Mouse (Mus musculus): Measurements from ENCODE around the gene Plcg2.

The Plcg2 gene

GRCm38 (mm10) chr8:117498179-117498914, at the start of gene Plcg2:
Gene Plcg2, plus strand, starts transcription at chr8:117498291.
- in situ Hi-C loops (cut with MboI; ENCODE audit: unreplicated experiment in 2 of 2): loop anchor here (5.0 kb wide), 1 partner anchor 34 kb away; no protein-coding TSS in a partner anchor

DNA sequence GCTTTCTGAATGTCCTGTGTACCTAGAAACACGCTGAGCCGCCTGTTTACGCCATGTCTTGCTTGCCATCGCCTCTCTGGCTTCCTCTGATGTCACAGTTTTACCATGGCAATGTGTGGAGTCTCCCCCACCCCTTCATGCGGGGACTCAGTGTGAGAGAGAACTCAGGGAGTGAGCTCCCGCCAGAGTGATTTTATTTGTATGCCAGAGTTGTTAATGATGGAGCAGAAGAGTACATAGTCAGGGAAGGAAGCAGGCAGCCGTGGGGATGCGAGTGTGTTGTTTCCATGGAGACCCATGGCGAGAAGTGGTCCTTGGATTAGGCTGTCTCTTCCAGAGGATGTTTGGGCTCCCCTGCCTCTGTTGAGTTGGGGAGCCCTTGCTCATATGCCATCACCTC, 47.0 kb upstream of the Plcg2 start:
- in situ Hi-C loops (cut with MboI; ENCODE audit: unreplicated experiment in 2 of 2): no loop called here

GRCm38 (mm10) chr8:117453974-117454373, 44.1 kb upstream of the Plcg2 start:
- in situ Hi-C loops (cut with MboI; ENCODE audit: unreplicated experiment in 2 of 2): no loop called here

- in situ Hi-C loops (cut with MboI; ENCODE audit: unreplicated experiment in 2 of 2): no loop called here
Observed at GRCm38 (mm10) chr8:117454516-117455116, 43.5 kb upstream of the Plcg2 start.

- in situ Hi-C loops (cut with MboI; ENCODE audit: unreplicated experiment in 2 of 2): no loop called here
Observed at GRCm38 (mm10) chr8:117455701-117456100, 42.4 kb upstream of the Plcg2 start.

DNA sequence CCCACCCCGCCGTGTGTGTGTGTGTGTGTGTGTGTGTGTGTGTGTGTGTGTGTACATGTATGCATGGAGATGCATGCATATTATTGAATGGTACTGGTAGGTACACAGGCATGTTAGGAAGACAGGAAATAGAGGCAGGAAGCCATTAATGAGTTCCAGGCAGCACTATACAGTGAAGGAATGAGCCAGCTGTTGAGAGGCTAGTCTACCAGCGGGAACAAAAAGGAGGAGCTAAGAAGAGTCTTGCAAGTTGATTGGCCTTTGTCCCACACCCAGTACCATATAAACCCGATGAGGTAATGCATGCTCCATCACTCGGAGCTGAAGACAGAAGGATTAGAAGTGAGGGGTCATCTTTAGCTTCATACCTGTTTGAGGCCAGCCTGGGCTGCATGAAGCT, 39.7 kb upstream of the Plcg2 start:
- in situ Hi-C loops (cut with MboI; ENCODE audit: unreplicated experiment in 2 of 2): no loop called here

- in situ Hi-C loops (cut with MboI; ENCODE audit: unreplicated experiment in 2 of 2): loop anchor here in 1 of 2 experiments (5.0 kb wide), 1 partner anchor 85 kb away; no protein-coding TSS in a partner anchor
Observed at GRCm38 (mm10) chr8:117462701-117463284, 35.3 kb upstream of the Plcg2 start.

GRCm38 (mm10) chr8:117464525-117464924, 33.6 kb upstream of the Plcg2 start:
- in situ Hi-C loops (cut with MboI; ENCODE audit: unreplicated experiment in 2 of 2): loop anchor here in 1 of 2 experiments (5.0 kb wide), 1 partner anchor 87 kb away; no protein-coding TSS in a partner anchor

- in situ Hi-C loops (cut with MboI; ENCODE audit: unreplicated experiment in 2 of 2): loop anchor here in 1 of 2 experiments (5.0 kb wide), 1 partner anchor 268 kb away; no protein-coding TSS in a partner anchor
Observed at GRCm38 (mm10) chr8:117465250-117465649, 32.8 kb upstream of the Plcg2 start.

GRCm38 (mm10) chr8:117467466-117467865, 30.6 kb upstream of the Plcg2 start:
- in situ Hi-C loops (cut with MboI; ENCODE audit: unreplicated experiment in 2 of 2): loop anchor here in 1 of 2 experiments (5.0 kb wide), 1 partner anchor 270 kb away; no protein-coding TSS in a partner anchor

GRCm38 (mm10) chr8:117469431-117470341, 28.4 kb upstream of the Plcg2 start:
- in situ Hi-C loops (cut with MboI; ENCODE audit: unreplicated experiment in 2 of 2): loop anchor here (5.0 to 10.0 kb wide), 7 partner anchors 65 to 597 kb away; no protein-coding TSS in a partner anchor

GRCm38 (mm10) chr8:117470342-117470781, 27.7 kb upstream of the Plcg2 start:
- in situ Hi-C loops (cut with MboI; ENCODE audit: unreplicated experiment in 2 of 2): loop anchor here (5.0 to 10.0 kb wide), 7 partner anchors 64 to 598 kb away; no protein-coding TSS in a partner anchor

DNA sequence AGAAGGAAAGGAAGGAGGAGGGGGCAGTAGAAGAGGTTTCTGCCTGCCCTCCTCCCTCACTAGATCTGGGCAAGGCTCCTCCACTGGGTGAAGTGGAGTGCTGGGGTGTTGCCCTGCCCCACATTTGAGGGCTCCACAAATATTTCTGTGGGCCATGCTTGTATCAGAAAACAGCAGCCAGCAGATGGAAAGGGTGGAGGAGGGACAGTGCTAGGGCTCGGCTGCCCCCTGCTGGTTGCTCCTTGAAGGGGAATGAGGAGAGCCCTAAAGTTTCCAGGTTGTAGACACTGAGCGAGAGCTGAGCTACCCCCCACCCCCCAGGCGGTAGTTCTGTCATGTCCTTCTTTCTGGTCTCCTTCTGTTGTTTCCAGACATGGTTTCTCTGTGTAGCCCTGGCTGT, 26.9 kb upstream of the Plcg2 start:
- in situ Hi-C loops (cut with MboI; ENCODE audit: unreplicated experiment in 2 of 2): loop anchor here (5.0 to 10.0 kb wide), 7 partner anchors 64 to 599 kb away; no protein-coding TSS in a partner anchor

- in situ Hi-C loops (cut with MboI; ENCODE audit: unreplicated experiment in 2 of 2): loop anchor here (5.0 to 10.0 kb wide), 7 partner anchors 63 to 599 kb away; no protein-coding TSS in a partner anchor
Observed at GRCm38 (mm10) chr8:117471655-117472054, 26.4 kb upstream of the Plcg2 start.

DNA sequence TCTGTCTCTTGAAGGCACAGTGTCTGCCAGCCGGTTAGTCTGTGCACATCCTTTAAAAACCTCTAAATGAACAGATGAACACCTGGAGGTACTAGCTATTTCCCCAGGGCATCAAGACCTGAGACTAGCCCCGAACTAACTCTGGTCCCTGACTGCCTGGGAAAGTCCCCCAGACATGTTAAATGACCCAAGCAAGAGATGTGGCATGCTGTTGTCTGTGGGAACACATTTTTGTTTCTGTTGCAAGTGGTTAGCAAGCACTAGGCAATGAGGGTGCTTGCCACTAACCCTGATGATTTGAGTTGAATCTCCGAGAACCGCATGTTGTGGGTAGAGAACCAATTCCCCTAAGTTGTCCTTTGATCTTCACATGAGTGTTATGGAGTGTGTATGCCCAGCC, 25.8 kb upstream of the Plcg2 start:
- in situ Hi-C loops (cut with MboI; ENCODE audit: unreplicated experiment in 2 of 2): loop anchor here (5.0 to 10.0 kb wide), 7 partner anchors 62 to 600 kb away; no protein-coding TSS in a partner anchor

GRCm38 (mm10) chr8:117474944-117475343, 23.1 kb upstream of the Plcg2 start:
- in situ Hi-C loops (cut with MboI; ENCODE audit: unreplicated experiment in 2 of 2): loop anchor here (5.0 to 10.0 kb wide), 9 partner anchors 60 to 603 kb away; no protein-coding TSS in a partner anchor

GRCm38 (mm10) chr8:117475819-117476218, 22.3 kb upstream of the Plcg2 start:
- in situ Hi-C loops (cut with MboI; ENCODE audit: unreplicated experiment in 2 of 2): loop anchor here (5.0 to 10.0 kb wide), 4 partner anchors 59 to 601 kb away; no protein-coding TSS in a partner anchor

- in situ Hi-C loops (cut with MboI; ENCODE audit: unreplicated experiment in 2 of 2): loop anchor here (5.0 to 10.0 kb wide), 4 partner anchors 57 to 603 kb away; no protein-coding TSS in a partner anchor
Observed at GRCm38 (mm10) chr8:117478082-117478481, 20.0 kb upstream of the Plcg2 start.

DNA sequence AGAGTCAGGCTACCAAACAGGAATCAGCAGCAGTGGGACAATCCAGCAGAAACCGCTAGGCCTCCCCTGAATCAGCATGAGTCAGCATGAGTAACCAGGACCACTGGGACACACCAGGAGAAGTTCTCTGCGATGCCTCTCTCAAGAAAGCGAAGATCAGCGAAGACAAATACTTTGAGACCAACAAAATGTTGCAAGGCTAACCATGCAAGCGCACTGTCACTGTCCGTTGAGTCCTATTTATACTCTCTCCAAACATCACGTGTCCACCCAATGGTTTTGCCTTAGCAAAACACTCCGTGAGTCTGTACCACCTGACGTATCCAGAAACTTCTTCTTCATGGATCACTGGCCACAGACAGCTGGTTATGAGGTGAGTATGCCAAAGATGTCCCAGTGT, 18.1 kb upstream of the Plcg2 start:
- in situ Hi-C loops (cut with MboI; ENCODE audit: unreplicated experiment in 2 of 2): loop anchor here (5.0 to 10.0 kb wide), 4 partner anchors 55 to 605 kb away; no protein-coding TSS in a partner anchor

All from v-Abl transformed pro-B cells (cell line).